Mouse (Mus musculus): ENCODE results near the gene Gpx5.

- TF ChIP-seq CTCF (IDR thresholded peaks at IDR 0.05; ENCODE audit: borderline replicate concordance, control insufficient read depth, extremely low read depth, insufficient read depth, low read length, poor library complexity) = no peak
- no peak for TF ChIP-seq POLR2A (IDR thresholded peaks at IDR 0.05; ENCODE audit: control insufficient read depth, extremely low read depth, insufficient read depth, low read length, poor library complexity)
Observed at GRCm38 (mm10) chr13:21253040-21253439, 39.5 kb downstream of the Gpx5 start.

Data from thymus, adult 2 months (tissue).